Mouse (Mus musculus) limb, embryonic 14.5 days (tissue): Measurements from ENCODE around the gene Rapgef3. TPM values are rescaled to one million over a fixed set of nuclear protein-coding genes. Genes with fewer than 3 reads are reported as not detected.

Experiments
- ATAC-seq: fragments of 200-750 bp; cut with Nextera tagmentation; 2 replicates; pipeline ENCODE4 v1.8.0; 2017; ENCODE audit warnings: low read depth, moderate number of reproducible peaks, moderate TSS enrichment; ENCODE audit not compliant: low FRiP score
- DNase-seq: peaks from one replicate; pipeline ENCODE4 v3.0.0-alpha.2; 2015; ENCODE audit warnings: low spot score
- H3K27ac ChIP-seq: fragments of 300-500 bp; sonication (generic); replicated peaks from 2 replicates; pipeline ENCODE4 v1.5.1; 2014; ENCODE audit warnings: low read depth, mild to moderate bottlenecking, low read length, moderate library complexity, mixed read lengths
- H3K27me3 ChIP-seq: fragments of 300-500 bp; sonication (generic); 2 replicates; pipeline ENCODE4 v1.6.1; 2014; ENCODE audit warnings: low read length, mixed read lengths; ENCODE audit not compliant: control insufficient read depth, insufficient read depth
- H3K36me3 ChIP-seq: fragments of 300-500 bp; sonication (generic); 2 replicates; pipeline ENCODE4 v1.6.1; 2014; ENCODE audit warnings: mild to moderate bottlenecking, low read length, moderate library complexity, mixed read lengths; ENCODE audit not compliant: control insufficient read depth, insufficient read depth
- H3K4me1 ChIP-seq: fragments of 300-500 bp; sonication (generic); 2 replicates; pipeline ENCODE4 v1.6.1; 2014; ENCODE audit warnings: antibody characterized with exemption, low read length, mixed read lengths; ENCODE audit not compliant: control insufficient read depth, insufficient read depth
- H3K4me2 ChIP-seq: fragments of 300-500 bp; sonication (generic); replicated peaks from 2 replicates; pipeline ENCODE4 v1.6.1; 2014; ENCODE audit warnings: low read depth, mild to moderate bottlenecking, low read length, moderate library complexity; ENCODE audit not compliant: severe bottlenecking
- H3K4me3 ChIP-seq: fragments of 300-500 bp; sonication (generic); replicated peaks from 2 replicates; pipeline ENCODE4 v1.5.1; 2014; ENCODE audit warnings: low read length
- H3K9ac ChIP-seq: fragments of 300-500 bp; sonication (generic); 2 replicates; pipeline ENCODE4 v1.6.1; 2014; ENCODE audit warnings: mild to moderate bottlenecking, low read depth, low read length, moderate library complexity; ENCODE audit not compliant: severe bottlenecking
- H3K9me3 ChIP-seq: fragments of 300-500 bp; sonication (generic); 2 replicates; pipeline ENCODE4 v1.6.1; 2016; ENCODE audit warnings: low read length; ENCODE audit not compliant: control insufficient read depth
- POLR2A ChIP-seq: fragments of 200-500 bp; IDR thresholded peaks from 2 replicates; pipeline ENCODE4 v1.8.0; 2012; ENCODE audit warnings: inconsistent platforms, mild to moderate bottlenecking, moderate library complexity, borderline replicate concordance; ENCODE audit not compliant: insufficient read depth, insufficient read length; ENCODE audit errors: extremely low read depth
- WGBS: fragments of 180-500 bp; shearing (Covaris S2); extraction: QIAGEN DNeasy Blood & Tissue Kit; methylation state at CpG from one replicate; pipeline ENCODE4 v1.1.7; 2014; 5-methylcytosine and 5-hydroxymethylcytosine counted together
- polyA plus RNA-seq, 2 experiments: library from polyadenylated mRNA; depleted of rRNA in 1 of 2; stranded (reverse) in 1 of 2; unstranded in 1 of 2; fragments of >200 nt; fragmentation: Nextera tagmentation in 1 of 2; extraction: Ambion mirVana in 1 of 2; gene quantifications; 2 replicates each; pipeline versions ENCODE4 v1.2.1 to v1.2.3; 2012 to 2014

Rapgef3 gene
- polyA plus RNA-seq, 2 experiments, result 8.0 to 21.7 TPM

GRCm38 (mm10) chr15:97728804-97729203 is 39.0 kb downstream of the Rapgef3 start:
- DNase-seq (no peak), ATAC-seq (no peak)
- no peaks in the 10 kb centered on the region for H3K4me1 ChIP-seq
- H3K4me2 ChIP-seq, result no peak overlapping the region
- no peak overlapping the region for H3K4me3 ChIP-seq
- no peak overlapping the region for H3K27ac ChIP-seq
- H3K27me3 ChIP-seq, result no peaks in the 10 kb centered on the region
- H3K36me3 ChIP-seq, result no peaks in the 10 kb centered on the region
- no peak overlapping the region for H3K9ac ChIP-seq
- H3K9me3 ChIP-seq, result peaks cover 3% of the 10 kb centered on the region; the same call in 1 of the 2 replicates
- no peak for TF ChIP-seq POLR2A
- WGBS, result 72% methylated on average over 7 of the region's 7 CpGs

GRCm38 (mm10) chr15:97728394-97728793 is 39.4 kb downstream of the Rapgef3 start:
- Histone ChIP-seq H3K36me3 (no peaks in the 10 kb centered on the region), H3K27me3 (no peaks in the 10 kb centered on the region), H3K4me1 (no peaks in the 10 kb centered on the region), H3K9ac (no peak overlapping the region), H3K9me3 (no peaks in the 10 kb centered on the region), H3K4me2 (no peak overlapping the region), H3K4me3 (no peak overlapping the region), H3K27ac (no peak overlapping the region)
- 88% methylated on average over 11 of the region's 11 CpGs for WGBS
- DNase-seq (no peak), ATAC-seq (no peak)
- no peak for TF ChIP-seq POLR2A

- H3K4me2 ChIP-seq, result no peak overlapping the region
- ATAC-seq (no peak), DNase-seq (no peak)
- no peak overlapping the region for H3K27ac ChIP-seq
- TF ChIP-seq POLR2A, result no peak
- no peaks in the 10 kb centered on the region for H3K9me3 ChIP-seq
- 71% methylated on average over 5 of the region's 5 CpGs for WGBS
- H3K36me3 ChIP-seq, result no peaks in the 10 kb centered on the region
- no peaks in the 10 kb centered on the region for H3K27me3 ChIP-seq
- no peak overlapping the region for H3K9ac ChIP-seq
- H3K4me3 ChIP-seq, result no peak overlapping the region
- no peaks in the 10 kb centered on the region for H3K4me1 ChIP-seq
Measured at GRCm38 (mm10) chr15:97727520-97727919, 40.3 kb downstream of the Rapgef3 start.

GRCm38 (mm10) chr15:97727048-97727447 is 40.7 kb downstream of the Rapgef3 start:
- ATAC-seq (no peak), DNase-seq (no peak)
- Histone ChIP-seq H3K9ac (no peak overlapping the region), H3K4me1 (0 out of 2 replicates have a peak, but pooled peaks cover under 1% of the 10 kb centered on the region), H3K9me3 (no peaks in the 10 kb centered on the region), H3K36me3 (no peaks in the 10 kb centered on the region), H3K4me3 (no peak overlapping the region), H3K27me3 (no peaks in the 10 kb centered on the region), H3K27ac (no peak overlapping the region), H3K4me2 (no peak overlapping the region)
- no peak for TF ChIP-seq POLR2A
- 72% methylated on average over 8 of the region's 8 CpGs for WGBS

GRCm38 (mm10) chr15:97726310-97726709 is 41.5 kb downstream of the Rapgef3 start:
- peaks cover 7% of the 10 kb centered on the region; the same call in 1 of the 2 replicates for H3K4me1 ChIP-seq
- no peaks in the 10 kb centered on the region for H3K27me3 ChIP-seq

GRCm38 (mm10) chr15:97725198-97725785 is 42.5 kb downstream of the Rapgef3 start:
- DNase-seq (no peak), ATAC-seq (no peak)
- H3K4me3 ChIP-seq, result no peak overlapping the region
- H3K4me1 ChIP-seq, result peaks cover 16% of the 10 kb centered on the region; the same call in 1 of the 2 replicates
- H3K9ac ChIP-seq, result no peak overlapping the region
- no peak overlapping the region for H3K27ac ChIP-seq
- H3K27me3 ChIP-seq, result no peaks in the 10 kb centered on the region
- H3K9me3 ChIP-seq, result no peaks in the 10 kb centered on the region
- WGBS, result 75% methylated on average over 6 of the region's 6 CpGs
- no peak for TF ChIP-seq POLR2A
- H3K36me3 ChIP-seq, result no peaks in the 10 kb centered on the region
- no peak overlapping the region for H3K4me2 ChIP-seq

More at GRCm38 (mm10) chr15:97726310-97726709, 41.5 kb downstream of the Rapgef3 start:
- H3K9ac ChIP-seq, result no peak overlapping the region
- H3K36me3 ChIP-seq, result no peaks in the 10 kb centered on the region
- DNase-seq (no peak), ATAC-seq (no peak)
- no peak overlapping the region for H3K27ac ChIP-seq
- H3K4me2 ChIP-seq, result no peak overlapping the region
- WGBS, result 76% methylated on average over 13 of the region's 13 CpGs
- H3K9me3 ChIP-seq, result no peaks in the 10 kb centered on the region
- TF ChIP-seq POLR2A, result no peak
- no peak overlapping the region for H3K4me3 ChIP-seq
